Mouse (Mus musculus) right cerebral cortex, postnatal 14 days (tissue): ENCODE data around the gene Vdr.
"Not testable (repeated sequence)": the region's sequence is repeated elsewhere in the genome, so short reads cannot be mapped to it uniquely, and the experiment has no call there.

Experiments used
- DNase-seq: peaks from one replicate; pipeline ENCODE4 v3.0.0; 2022

The Vdr gene

DNA sequence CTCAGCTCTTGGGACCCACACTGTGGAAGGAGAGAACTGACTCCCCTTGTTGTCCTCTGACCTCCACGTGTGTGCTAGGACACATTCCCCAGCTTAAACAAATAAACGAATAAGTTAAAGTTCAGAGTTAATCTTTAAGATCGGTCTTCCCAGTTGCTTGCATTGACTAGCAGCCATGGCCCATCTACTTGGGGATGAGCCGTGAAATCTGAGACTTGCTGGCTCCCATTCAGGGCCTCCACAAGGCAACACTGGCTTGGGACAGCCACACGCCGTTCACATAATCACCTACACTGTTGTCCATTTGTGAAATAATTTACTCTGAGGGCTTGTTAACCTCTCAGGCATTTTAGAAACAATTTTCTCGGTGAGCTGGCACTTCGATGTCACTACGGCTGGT lies 36.7 kb downstream of the Vdr start:
- DNase-seq, result no peak

DNA sequence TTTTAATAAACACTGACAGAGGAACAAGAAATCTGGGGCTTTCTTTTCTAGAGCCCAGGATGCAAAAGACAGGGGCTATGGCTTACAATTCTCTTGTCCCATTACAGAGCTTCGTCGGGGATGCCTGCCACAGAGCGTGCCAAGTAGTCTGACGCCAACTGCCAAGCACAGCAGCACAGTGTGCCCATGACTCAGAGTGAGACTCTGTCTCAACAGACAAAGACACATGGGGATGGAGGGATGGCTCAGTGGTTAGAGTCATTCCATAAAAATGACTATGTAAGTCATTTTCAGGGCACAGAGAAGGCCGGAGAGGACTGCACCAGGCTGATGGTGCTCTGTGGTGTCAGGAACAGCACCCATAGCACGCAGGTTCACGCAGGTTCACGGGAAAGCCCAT lies 38.3 kb downstream of the Vdr start:
- DNase-seq, result no peak

DNA sequence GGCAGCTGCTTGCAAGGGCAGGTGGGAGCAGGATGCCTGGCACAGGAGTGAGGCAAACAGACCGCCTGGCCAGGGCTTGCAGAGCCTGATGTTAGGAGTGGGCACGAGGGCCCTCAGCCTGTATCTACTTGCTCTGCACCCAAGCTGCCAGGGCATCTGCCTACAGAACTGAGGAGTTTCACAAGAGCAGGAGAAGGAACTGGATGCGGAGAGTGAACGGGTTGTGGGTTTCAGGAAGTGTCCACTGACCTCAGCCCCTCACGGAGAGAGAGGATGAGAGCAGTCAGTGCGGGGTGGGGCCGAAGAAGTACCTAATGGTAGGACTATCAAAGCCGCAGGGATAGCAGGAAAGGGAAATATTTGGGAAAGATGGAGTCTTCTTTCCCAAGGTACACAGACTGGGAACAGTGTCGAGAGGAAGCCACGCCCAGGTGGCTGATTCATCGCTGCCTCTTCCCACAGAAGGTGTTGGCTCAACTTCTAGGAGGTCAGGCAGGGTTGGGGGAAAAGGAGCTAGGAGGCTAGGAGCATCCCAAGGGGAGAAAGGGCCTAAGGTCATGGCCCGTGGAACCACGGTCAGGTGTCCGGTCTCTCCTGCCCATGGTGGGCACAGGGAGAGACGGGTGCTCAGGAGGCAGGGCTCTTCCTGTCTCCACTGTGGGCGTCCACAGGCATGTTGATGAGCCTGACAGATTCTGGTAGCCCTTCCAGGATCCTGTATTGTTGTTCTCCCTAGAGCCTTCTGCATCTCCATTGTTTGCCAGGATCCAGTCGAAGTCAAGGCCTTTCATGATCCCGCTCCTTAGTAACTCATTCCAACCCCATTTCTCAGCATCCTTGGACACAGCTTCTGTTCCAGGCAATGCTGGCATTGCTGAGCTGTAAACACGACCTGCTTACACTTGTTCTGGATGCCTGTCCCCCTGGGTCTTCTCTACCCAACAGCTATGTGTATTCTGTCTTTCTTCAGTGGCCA lies 39.1 kb downstream of the Vdr start:
- no peak for DNase-seq

DNA sequence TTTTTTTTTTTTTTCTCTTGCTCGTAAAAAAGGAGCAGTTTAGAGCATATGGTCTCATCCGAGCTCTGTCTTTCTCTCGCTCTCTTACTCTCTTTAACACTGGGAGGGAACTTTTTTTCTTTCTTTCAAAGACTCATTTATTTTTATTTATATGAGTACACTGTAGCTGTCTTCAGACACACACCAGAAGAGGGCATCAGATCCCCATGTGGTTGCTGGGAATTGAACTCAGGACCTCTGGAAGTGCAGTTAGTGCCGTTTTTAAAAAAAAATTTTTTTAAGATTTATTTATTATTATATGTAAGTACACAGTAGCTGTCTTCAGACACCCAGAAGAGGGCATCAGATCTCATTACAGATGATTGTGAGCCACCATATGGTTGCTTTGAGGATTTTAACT lies 40.3 kb downstream of the Vdr start:
- not testable (repeated sequence) for DNase-seq

DNA sequence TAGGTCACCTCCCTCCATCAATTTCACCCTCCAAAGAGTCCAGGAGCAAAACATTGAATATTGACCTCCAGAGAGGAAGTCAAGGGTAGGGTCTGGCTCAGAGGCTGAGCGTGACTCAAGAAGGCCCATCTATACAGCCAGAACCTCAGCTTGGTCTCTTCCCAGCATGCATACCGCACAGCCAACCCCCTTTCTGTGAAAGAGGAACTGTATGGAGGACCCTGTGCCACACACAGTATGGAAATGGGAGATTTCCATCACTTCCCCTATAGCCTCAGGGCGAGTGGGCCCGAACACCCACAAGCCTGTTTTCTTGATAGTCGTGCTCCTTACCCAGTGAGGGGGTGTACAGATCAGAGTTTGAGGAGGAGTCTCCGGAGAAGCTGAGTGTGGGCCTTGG lies 41.4 kb downstream of the Vdr start:
- DNase-seq, result no peak

DNA sequence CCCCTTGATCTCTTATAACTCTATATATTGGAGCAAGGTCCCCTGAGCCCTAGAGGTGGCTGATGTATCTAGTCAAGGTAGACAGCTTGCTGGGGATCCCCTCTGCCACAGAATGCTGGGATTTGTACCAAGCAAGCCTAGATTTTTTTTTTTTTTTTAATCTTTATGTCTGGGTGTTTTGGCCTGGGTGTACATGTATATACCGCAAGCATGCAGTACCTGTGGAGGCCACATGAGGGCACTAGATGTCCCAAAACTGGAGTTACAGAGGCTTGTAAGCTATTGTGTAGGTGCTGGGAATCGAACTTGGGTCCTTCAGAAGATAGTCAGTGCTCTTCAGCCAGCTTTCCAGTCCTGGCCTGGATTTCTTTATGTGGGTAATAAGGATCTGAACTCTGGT lies 44.4 kb downstream of the Vdr start:
- no peak for DNase-seq

DNA sequence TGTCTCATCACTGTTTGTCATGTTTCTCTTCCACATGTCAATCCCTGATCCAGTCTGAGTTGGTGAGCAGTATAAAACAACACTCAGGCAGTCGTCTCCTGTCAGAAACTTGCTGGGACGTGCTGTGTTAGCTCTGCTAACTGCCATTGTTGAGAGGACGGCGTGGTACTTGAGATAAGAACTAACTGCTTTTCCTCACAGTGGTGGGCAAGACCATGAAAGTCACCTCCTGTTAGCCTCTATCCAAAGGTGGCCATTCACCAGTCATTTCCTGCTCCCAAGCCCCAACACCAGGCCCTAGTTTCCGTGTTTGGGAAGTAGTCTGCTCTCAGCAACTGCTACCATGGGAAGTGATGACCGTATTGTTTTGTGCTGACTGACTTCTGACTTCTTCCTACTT lies 45.3 kb downstream of the Vdr start:
- no peak for DNase-seq

DNA sequence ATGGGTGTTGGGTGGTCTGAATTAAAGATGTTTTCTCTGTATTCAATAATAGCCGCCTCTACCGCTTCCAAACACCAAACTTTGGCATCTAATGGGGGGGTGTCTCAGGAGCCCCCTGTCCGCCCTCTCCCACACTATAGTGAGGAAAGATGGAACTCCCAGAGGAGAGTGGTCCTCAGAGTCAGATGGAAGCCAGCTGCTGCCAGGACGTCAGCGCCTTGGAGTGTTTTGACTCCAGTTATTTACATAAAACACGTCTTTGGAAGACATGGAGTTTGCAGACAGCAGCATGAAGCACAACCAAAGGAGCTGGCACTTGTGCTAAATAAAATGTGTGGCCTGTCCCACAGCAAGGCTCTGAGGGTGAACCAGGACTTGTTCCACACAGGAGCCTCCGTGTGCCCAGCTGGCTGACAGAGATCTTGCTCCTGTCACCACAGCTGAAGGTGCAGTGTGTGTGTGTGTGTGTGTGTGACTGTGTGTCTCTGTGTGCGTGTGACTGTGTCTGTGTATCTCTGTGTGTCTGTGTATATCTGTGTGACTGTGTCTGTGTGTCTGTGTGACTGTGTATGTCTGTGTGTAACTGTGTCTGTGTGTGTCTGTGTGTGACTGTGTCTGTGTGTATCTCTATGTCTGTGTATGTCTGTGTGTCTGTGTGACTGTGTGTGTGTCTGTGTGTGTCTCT lies 45.9 kb downstream of the Vdr start:
- no peak for DNase-seq

DNA sequence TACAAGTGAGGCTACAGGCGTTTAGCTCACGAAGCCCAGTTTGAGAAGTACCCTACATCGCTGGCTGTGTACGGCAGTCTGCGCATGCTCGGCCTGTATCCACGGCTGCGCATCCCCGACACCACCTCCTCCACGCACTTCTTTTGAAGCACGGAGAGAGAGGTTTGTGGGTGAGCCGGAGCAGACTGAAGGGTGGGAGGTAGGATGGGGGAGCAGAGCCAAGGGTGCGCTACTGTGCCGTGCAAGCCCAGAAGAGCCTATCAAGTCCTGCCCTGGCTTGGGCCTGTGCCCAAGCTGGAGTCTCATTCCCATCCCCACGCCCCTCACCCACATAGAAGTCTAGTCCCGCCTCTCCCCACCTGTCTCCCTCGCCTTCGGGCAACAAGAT lies 46.9 kb downstream of the Vdr start:
- peak; percentile 56 for DNase-seq

DNA sequence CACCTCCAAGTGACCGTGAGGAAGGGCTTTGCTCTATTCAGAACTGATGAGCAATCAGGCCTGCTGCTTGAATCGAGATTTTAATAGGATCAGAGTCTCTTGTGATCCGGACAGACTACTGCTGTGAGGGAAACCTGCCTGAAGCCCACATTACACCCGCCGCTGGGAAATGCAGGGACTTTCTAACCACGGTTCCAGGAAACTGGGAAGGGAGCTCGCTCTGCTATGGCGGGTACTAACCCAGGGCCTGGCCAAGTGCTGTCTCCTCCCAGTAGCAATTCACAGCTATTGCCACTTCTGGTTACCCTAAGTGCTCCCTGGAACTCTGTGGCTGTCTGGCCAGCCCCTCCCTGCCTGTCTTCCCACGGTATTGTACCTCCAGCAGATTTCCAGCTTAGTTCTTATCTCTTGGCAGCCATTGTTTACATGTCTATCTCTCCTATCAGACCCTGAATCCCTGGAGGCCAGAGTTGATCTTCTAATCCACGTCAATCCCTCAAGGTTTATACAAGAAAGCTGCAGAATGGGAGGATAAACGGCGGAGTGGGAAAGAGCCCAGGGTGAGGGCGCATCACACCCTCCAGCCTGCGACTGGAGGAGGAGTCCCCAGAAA lies 47.4 kb downstream of the Vdr start:
- DNase-seq, result no peak

DNA sequence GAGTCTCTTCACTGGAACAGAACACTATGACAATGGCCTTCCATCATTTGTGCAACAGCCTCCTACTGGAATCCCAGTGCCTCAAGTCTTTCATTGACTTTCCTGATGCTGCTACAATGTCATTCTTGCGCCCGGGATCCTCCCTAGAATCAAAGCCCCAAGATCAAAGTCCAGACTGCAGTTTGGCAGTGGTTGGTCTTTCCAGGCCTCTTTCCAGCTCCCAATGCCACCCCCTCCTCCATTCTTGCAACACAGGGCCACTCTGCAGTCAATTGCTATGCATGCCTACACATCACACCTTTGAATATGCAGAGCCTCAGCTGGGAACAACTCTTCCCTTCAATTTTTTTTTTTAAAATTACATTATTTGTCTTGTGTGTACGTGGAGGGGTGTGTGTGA lies 50.1 kb downstream of the Vdr start:
- DNase-seq, result no peak

DNA sequence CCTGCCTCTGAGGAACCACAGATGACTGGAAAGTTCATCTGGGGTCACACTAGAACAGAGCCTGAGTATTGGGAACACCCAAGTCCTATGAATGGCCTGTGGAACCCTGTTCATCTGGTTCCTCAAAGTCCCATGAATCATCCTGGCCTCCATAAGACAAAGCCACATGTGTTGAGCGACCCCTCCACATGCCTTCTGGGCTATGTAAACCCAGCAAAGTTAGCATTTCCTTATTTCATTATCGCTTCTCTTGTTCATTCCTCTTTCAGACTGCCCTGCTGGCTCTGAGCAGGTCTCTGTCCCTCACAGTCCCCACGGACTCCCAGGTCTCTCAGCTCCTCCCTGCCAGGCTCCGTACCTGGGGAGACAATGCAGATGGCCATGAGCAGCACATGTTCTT lies 52.0 kb downstream of the Vdr start:
- no peak for DNase-seq

DNA sequence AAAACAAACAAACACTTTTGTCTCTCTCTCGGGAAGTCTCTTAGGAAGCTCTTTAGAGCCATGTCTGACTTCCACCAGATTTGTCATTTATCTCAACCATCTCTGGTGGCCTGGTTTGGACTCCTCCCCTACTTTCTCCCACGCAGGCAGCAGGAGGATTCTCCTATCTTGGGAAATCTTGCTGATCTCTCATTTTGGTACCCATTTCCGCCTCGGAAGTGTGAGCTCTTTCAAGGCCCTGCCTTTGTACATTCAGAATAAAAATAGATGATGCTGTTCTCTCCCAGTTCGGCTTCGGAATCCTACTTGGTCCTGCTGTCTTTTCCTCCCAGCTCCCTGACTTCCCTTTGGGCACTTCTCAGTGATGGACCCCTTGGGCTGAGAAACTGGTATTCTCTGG lies 55.9 kb downstream of the Vdr start:
- DNase-seq, result no peak

DNA sequence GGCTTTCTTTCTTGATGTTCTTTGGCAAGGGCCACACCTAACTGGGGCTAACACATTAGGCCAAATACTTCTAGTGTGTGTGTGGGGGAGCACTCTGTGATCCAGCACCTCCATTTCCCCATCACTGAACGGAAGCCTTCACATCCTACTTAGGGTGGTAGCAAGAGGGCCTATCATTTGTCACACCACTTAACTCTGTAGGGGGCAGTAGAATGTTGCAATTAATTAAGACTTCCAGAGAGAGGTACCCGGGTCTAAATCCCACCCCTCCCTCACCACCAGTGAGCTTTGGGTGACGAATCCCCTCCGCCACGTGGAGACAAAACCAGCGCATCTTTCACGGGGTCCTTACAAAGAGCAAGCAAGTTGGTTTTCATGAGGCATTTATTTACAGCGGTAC lies 56.4 kb downstream of the Vdr start:
- DNase-seq, result no peak

DNA sequence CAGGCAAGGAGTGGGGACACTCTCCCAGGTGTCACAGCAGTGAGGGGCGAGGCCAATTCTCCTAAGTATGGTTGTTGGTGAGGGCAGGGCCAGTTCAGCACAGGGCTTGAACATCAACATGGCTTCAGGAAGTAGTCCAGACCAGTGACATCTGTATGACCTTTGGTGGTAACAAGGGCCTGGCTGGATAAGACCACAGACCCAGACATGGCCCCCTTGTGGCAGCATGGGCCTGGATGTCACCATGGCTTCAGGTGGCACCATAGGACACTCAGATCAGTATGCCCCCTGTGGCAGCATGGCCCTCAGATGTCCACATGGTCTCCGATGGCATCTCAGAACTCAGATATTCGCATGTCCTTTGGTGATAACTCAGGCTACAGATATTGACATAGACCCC lies 58.1 kb downstream of the Vdr start:
- no peak for DNase-seq

DNA sequence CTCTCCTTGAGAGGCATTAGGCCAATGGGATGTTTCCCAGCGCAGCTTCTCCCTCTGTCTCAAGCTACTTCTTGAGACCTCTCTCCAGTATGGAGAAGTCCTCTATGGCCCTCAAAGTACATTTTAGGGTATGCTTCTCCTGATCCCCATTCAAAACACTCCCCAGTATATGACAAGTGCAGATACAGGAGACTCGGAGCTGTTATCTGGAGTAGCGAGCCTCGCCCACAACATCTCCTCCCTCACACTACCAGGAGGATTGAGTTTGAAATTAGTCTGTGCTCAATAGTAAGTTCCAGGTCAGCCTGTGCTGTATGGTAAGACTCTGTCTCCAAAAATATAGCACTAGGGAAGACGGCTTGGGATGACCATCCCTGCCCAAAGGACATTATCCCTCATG lies 59.4 kb downstream of the Vdr start:
- DNase-seq, result no peak

DNA sequence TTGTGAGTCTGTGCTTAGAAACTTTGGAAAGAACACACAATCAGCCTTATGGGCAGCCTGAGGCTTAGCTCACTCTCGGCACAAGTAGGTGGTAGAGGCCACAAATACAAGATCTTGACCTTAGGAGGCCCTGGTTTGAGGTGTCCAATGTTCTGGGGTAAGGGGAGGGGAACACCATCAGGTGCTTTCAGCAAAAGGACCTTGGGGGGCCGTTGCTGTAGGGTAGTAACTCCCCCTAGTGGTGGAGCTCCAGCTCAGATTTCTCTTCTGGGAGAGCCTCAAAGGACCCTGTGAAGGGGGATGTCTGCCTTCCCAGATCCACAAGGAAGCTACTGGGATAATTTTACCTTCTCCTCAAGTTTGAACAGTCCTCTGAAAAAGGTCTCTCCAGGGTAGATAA lies 60.0 kb downstream of the Vdr start:
- no peak for DNase-seq

DNA sequence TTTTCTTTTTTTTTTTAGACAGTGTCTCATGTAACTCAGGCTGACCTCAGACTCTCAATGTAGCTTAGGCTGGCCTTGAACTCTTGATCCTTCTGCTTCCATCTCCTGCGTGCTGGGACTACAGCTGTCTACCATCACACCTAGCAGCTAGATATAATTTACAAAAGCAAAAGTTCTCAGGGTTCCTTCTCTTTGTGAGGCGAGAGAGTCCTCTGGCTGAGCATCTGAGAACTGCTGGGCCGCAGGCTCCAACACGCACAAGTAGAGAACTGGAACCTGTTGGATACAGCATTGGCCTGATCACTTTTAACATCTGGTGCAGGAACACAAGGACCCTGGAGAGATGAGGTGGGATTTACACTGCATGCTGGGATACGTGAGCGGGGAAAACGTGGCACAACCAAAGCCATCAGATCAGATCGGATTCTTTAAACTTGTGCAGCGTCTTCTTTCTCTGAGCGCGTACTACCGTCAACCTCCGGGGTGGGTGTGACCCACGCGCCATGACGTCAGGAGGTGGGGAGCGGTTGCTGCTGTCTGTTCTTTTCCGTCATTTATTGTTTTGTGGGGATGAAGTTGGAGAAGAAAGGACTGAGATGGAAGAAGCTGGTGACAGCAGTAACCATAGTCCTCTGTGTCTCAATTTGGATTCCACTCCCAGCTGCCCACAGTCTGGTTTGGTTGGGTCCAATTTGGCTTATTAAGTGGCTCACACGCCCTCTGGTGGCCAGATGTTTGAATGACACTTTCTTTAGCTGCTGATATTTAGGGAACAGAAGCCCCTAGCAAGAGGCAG lies 61.1 kb downstream of the Vdr start:
- peak; percentile 75 for DNase-seq

DNA sequence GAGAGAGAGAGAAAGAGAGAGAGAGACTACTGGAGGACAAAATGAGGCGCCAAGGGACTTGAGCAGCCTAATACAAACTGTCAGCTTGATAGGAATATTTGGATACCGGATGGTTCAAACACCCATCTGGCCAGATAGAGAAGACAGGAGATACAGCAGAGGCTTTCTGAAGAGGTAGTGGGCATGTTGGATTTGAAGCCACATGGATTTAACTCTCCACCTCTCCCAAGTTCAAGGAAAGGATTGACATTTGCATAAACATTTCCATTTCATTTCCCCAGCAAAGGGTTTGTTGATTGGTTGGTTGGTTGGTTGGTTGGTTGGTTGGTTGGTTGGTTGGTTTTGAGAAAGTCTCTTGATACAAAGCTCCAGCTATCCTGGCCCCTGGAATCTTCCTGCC lies 62.6 kb downstream of the Vdr start:
- no peak for DNase-seq

DNA sequence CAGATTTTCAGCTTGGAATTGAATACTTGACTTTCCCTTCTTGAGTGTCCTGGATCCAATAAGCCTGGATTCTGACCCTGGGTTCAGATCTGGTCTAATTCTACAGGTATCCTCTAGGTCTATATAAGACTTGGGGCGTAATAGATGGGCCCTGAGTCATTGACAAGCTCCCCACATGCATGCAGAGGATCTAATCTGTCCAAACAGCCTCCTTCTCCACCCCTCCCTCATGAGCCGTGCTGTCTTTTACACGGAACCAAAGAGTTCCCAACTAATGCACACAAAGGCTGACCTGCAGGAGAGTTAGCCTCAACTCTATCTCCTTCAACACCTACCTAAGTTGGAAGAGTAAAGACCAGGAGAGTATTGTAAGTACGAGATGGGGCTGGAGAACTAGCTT lies 63.1 kb downstream of the Vdr start:
- no peak for DNase-seq

DNA sequence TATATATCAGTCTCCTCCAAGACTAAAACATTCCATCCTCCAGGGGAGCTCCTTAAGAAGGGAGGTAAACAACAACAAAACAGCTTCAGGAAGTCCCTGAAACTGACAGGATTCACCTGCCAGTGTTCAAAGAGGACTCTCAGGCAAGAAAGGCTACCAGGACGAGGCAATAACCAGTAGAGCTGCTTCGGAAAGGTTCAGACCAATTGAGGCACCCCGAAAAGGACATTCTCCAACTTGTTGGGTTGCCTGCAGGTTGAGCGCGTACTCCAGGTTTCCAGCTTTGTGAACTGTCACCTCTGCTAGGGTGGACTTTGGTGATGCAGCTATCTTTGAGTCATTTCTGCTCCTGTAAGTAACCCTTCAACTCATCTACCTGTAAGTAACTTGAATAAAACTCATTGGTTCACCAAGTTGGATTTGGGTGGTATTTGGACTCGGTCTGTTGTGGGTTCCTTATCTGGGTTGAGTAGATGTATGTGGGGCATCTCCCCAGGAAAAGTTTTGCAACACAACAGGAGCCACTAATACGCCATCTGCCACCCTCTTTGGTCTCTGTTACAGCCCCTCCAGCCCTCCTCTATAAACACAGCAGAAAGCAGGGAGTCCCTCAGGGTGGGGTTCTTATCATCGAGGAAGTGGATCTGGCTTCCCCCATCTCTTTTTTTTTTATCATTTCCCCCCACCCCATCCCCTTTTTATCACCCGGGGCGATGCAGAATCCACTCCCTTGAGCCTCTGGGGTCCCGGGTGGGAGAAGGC lies 64.1 kb downstream of the Vdr start:
- DNase-seq, result no peak
